Mouse (Mus musculus): ENCODE measurements around the gene Mttp.

The Mttp gene

GRCm38 (mm10) chr3:138083896-138084295 lies 60.9 kb downstream of the Mttp start:
- no peak for DNase-seq (ENCODE audit: low spot score in 2 of 2)

GRCm38 (mm10) chr3:138083073-138083637 lies 61.6 kb downstream of the Mttp start:
- DNase-seq (ENCODE audit: low spot score in 2 of 2): no peak

GRCm38 (mm10) chr3:138078701-138079100 lies 66.1 kb downstream of the Mttp start:
- DNase-seq (ENCODE audit: low spot score in 2 of 2): no peak

GRCm38 (mm10) chr3:138077476-138078340 lies 67.1 kb downstream of the Mttp start:
- no peak for DNase-seq (ENCODE audit: low spot score in 2 of 2)

GRCm38 (mm10) chr3:138075209-138075608 lies 69.6 kb downstream of the Mttp start:
- peak; percentile 22 to 48 for DNase-seq (ENCODE audit: low spot score in 2 of 2)

GRCm38 (mm10) chr3:138074214-138074613 lies 70.6 kb downstream of the Mttp start:
- DNase-seq (ENCODE audit: low spot score in 2 of 2): no peak

- DNase-seq (ENCODE audit: low spot score in 2 of 2): no peak
Measured at GRCm38 (mm10) chr3:138071476-138072073, 73.2 kb downstream of the Mttp start.

GRCm38 (mm10) chr3:138071004-138071403 lies 73.8 kb downstream of the Mttp start:
- no peak for DNase-seq (ENCODE audit: low spot score in 2 of 2)

- DNase-seq (ENCODE audit: low spot score in 2 of 2): no peak
Measured at GRCm38 (mm10) chr3:138069756-138070511, 74.8 kb downstream of the Mttp start.

GRCm38 (mm10) chr3:138068103-138068502 lies 76.7 kb downstream of the Mttp start:
- DNase-seq (ENCODE audit: low spot score in 2 of 2): no peak

GRCm38 (mm10) chr3:138067288-138067687 lies 77.5 kb downstream of the Mttp start, which contains the start of gene Gm5105:
TSS of gene Gm5105 (minus strand) at chr3:138067388.
- DNase-seq (ENCODE audit: low spot score in 2 of 2): no peak

GRCm38 (mm10) chr3:138066348-138066856 lies 78.4 kb downstream of the Mttp start:
- peak in 1 of 2 experiments; percentile 16 for DNase-seq (ENCODE audit: low spot score in 2 of 2)

GRCm38 (mm10) chr3:138065930-138066329 lies 78.8 kb downstream of the Mttp start:
- no peak for DNase-seq (ENCODE audit: low spot score in 2 of 2)

GRCm38 (mm10) chr3:138064732-138065645 lies 79.8 kb downstream of the Mttp start, which contains the start of gene 1110002E22Rik:
TSS of gene 1110002E22Rik (plus strand) at chr3:138065052.
- peak in 1 of 2 experiments; percentile 27 for DNase-seq (ENCODE audit: low spot score in 2 of 2)

GRCm38 (mm10) chr3:138063731-138064329 lies 80.9 kb downstream of the Mttp start:
- peak; percentile 21 to 46 for DNase-seq (ENCODE audit: low spot score in 2 of 2)

- DNase-seq (ENCODE audit: low spot score in 2 of 2): no peak
Measured at GRCm38 (mm10) chr3:138062673-138063072, 82.1 kb downstream of the Mttp start.

GRCm38 (mm10) chr3:138061205-138061911 lies 83.4 kb downstream of the Mttp start:
- no peak for DNase-seq (ENCODE audit: low spot score in 2 of 2)

- DNase-seq (ENCODE audit: low spot score in 2 of 2): no peak
Measured at GRCm38 (mm10) chr3:138060429-138060828, 84.3 kb downstream of the Mttp start.

- DNase-seq (ENCODE audit: low spot score in 2 of 2): no peak
Measured at GRCm38 (mm10) chr3:138058226-138058625, 86.5 kb downstream of the Mttp start.
